Mouse (Mus musculus): ENCODE measurements around the gene Spata17. TPM values are rescaled to one million over a fixed set of nuclear protein-coding genes. Genes with fewer than 3 reads are reported as not detected.

Gene Spata17
- total and polyA plus RNA-seq, 3 experiments, result 0.24 TPM; not detected in 2

- H3K9me3 ChIP-seq (replicated peaks; ENCODE audit: low read length), result no peaks in the 10 kb centered on the region
- DNase-seq (ENCODE audit: extremely low read depth), result no peak
- no peak overlapping the region for H3K9ac ChIP-seq (ENCODE audit: insufficient read depth, low read depth)
- H3K4me1 ChIP-seq (ENCODE audit: control insufficient read depth in 1 of 2, insufficient read depth in 2 of 2), result peaks cover 6 to 25% of the 10 kb centered on the region in 2 experiments; a peak in 2 of 4 replicates
- H3K79me2 ChIP-seq (replicated peaks; ENCODE audit: control insufficient read depth, extremely low read depth, insufficient read depth, poor library complexity, severe bottlenecking), result no peaks in the 10 kb centered on the region
- dilution Hi-C loops (cut with MboI; ENCODE audit: extremely low pct_ligation_motif_present, extremely low pct_unique_long_range_greater_than_20kb, low sequenced_read_pairs), result no loop called here
- in situ Hi-C loops (cut with MboI; ENCODE audit: low pct_ligation_motif_present, low pct_unique_long_range_greater_than_20kb, low sequenced_read_pairs), result no loop called here
- no peak overlapping the region for H3K4me3 ChIP-seq (replicated peaks in 1 of 3; ENCODE audit: low read depth in 2 of 3, low read length in 2 of 3, poor library complexity in 1 of 3)
- no peaks in the 10 kb centered on the region for H3K27me3 ChIP-seq (replicated peaks)
- TF ChIP-seq MAZ (IDR thresholded peaks at IDR 0.05; ENCODE audit: low read depth, low read length) (no peak), IRF4 (IDR thresholded peaks at IDR 0.05; ENCODE audit: low read depth, low read length) (no peak), ELF1 (IDR thresholded peaks at IDR 0.05; ENCODE audit: low read depth, low read length) (no peak), MAX (IDR thresholded peaks at IDR 0.05; ENCODE audit: low read length) (no peak), MEF2A (IDR thresholded peaks at IDR 0.05; ENCODE audit: borderline replicate concordance, low read depth, low read length) (no peak), USF1 (IDR thresholded peaks at IDR 0.05; ENCODE audit: low read depth, low read length) (no peak), CTCF (conservative IDR thresholded peaks at IDR 0.05 in 1 of 2, IDR thresholded peaks at IDR 0.05 in 1 of 2; ENCODE audit: low read depth in 2 of 2, low read length in 2 of 2) (no peak), E2F4 (IDR thresholded peaks at IDR 0.05; ENCODE audit: insufficient replicate concordance, low read depth, low read length) (no peak), MAFK (IDR thresholded peaks at IDR 0.05; ENCODE audit: insufficient replicate concordance, low read length) (no peak), ZC3H11A (IDR thresholded peaks at IDR 0.05; ENCODE audit: low read depth, low read length) (no peak), CHD1 (IDR thresholded peaks at IDR 0.05; ENCODE audit: low read depth, low read length) (no peak), BHLHE40 (IDR thresholded peaks at IDR 0.05; ENCODE audit: low read depth, low read length) (no peak)
- no peak overlapping the region for H3K4me2 ChIP-seq (ENCODE audit: insufficient read depth, low read depth, poor library complexity, severe bottlenecking)
- no peaks in the 10 kb centered on the region for H3K36me3 ChIP-seq (replicated peaks in 1 of 2; ENCODE audit: control insufficient read depth in 1 of 2, insufficient read depth in 1 of 2, low read length in 1 of 2)
- no peak overlapping the region for H3K27ac ChIP-seq (ENCODE audit: insufficient read depth, low read depth)
Observed at GRCm38 (mm10) chr1:187152571-187152970, 62.7 kb downstream of the Spata17 start.

GRCm38 (mm10) chr1:187142984-187143383 is 72.3 kb downstream of the Spata17 start:
- Histone ChIP-seq H3K4me1 (ENCODE audit: control insufficient read depth in 1 of 2, insufficient read depth in 2 of 2) (peaks cover 0 to 3% of the 10 kb centered on the region in 2 experiments; a peak in 1 of 4 replicates), H3K4me2 (ENCODE audit: insufficient read depth, low read depth, poor library complexity, severe bottlenecking) (no peak overlapping the region), H3K9ac (ENCODE audit: insufficient read depth, low read depth) (no peak overlapping the region), H3K36me3 (replicated peaks in 1 of 2; ENCODE audit: control insufficient read depth in 1 of 2, insufficient read depth in 1 of 2, low read length in 1 of 2) (no peaks in the 10 kb centered on the region), H3K27ac (ENCODE audit: insufficient read depth, low read depth) (no peak overlapping the region), H3K79me2 (replicated peaks; ENCODE audit: control insufficient read depth, extremely low read depth, insufficient read depth, poor library complexity, severe bottlenecking) (no peaks in the 10 kb centered on the region), H3K4me3 (replicated peaks in 1 of 3; ENCODE audit: low read depth in 2 of 3, low read length in 2 of 3, poor library complexity in 1 of 3) (no peak overlapping the region), H3K9me3 (replicated peaks; ENCODE audit: low read length) (no peaks in the 10 kb centered on the region), H3K27me3 (replicated peaks) (no peaks in the 10 kb centered on the region)
- no peak for TF ChIP-seq JUN (IDR thresholded peaks at IDR 0.05; ENCODE audit: insufficient read depth, low read depth, low read length)
- no peak for TF ChIP-seq E2F4 (IDR thresholded peaks at IDR 0.05; ENCODE audit: insufficient replicate concordance, low read depth, low read length)
- no peak for TF ChIP-seq USF2 (conservative IDR thresholded peaks at IDR 0.05; ENCODE audit: low read depth, low read length)
- no peak for TF ChIP-seq MXI1 (IDR thresholded peaks at IDR 0.05; ENCODE audit: low read depth, low read length)
- TF ChIP-seq SMC3 (IDR thresholded peaks at IDR 0.05; ENCODE audit: low read depth, low read length), result no peak
- TF ChIP-seq TBP (conservative IDR thresholded peaks at IDR 0.05; ENCODE audit: low read depth, low read length), result no peak
- no peak for TF ChIP-seq TCF12 (IDR thresholded peaks at IDR 0.05; ENCODE audit: low read depth, low read length)
- TF ChIP-seq MAZ (IDR thresholded peaks at IDR 0.05; ENCODE audit: low read depth, low read length), result no peak
- TF ChIP-seq NRF1 (IDR thresholded peaks at IDR 0.05; ENCODE audit: low read depth, low read length), result no peak
- TF ChIP-seq MYC (IDR thresholded peaks at IDR 0.05; ENCODE audit: low read depth, low read length), result no peak
- no peak for TF ChIP-seq BHLHE40 (IDR thresholded peaks at IDR 0.05; ENCODE audit: low read depth, low read length)
- TF ChIP-seq EP300 (IDR thresholded peaks at IDR 0.05; ENCODE audit: low read length), result no peak
- no peak for TF ChIP-seq KAT2A (IDR thresholded peaks at IDR 0.05; ENCODE audit: insufficient replicate concordance, low read length)
- no peak for TF ChIP-seq PAX5 (IDR thresholded peaks at IDR 0.05; ENCODE audit: low read length)
- no peak for TF ChIP-seq RCOR1 (conservative IDR thresholded peaks at IDR 0.05; ENCODE audit: low read depth, low read length)
- no peak for TF ChIP-seq USF1 (IDR thresholded peaks at IDR 0.05; ENCODE audit: low read depth, low read length)
- no peak for TF ChIP-seq ELF1 (IDR thresholded peaks at IDR 0.05; ENCODE audit: low read depth, low read length)
- TF ChIP-seq ZC3H11A (IDR thresholded peaks at IDR 0.05; ENCODE audit: low read depth, low read length), result no peak
- no peak for TF ChIP-seq NELFE (IDR thresholded peaks at IDR 0.05; ENCODE audit: low read depth, low read length)
- no peak for TF ChIP-seq MAFK (IDR thresholded peaks at IDR 0.05; ENCODE audit: insufficient replicate concordance, low read length)
- in situ Hi-C loops (cut with MboI; ENCODE audit: low pct_ligation_motif_present, low pct_unique_long_range_greater_than_20kb, low sequenced_read_pairs), result no loop called here
- DNase-seq (ENCODE audit: extremely low read depth), result no peak
- dilution Hi-C loops (cut with MboI; ENCODE audit: extremely low pct_ligation_motif_present, extremely low pct_unique_long_range_greater_than_20kb, low sequenced_read_pairs), result no loop called here

All from CH12.LX (cell line).